Mouse (Mus musculus) testis, adult 2 months (tissue): ENCODE data around the gene Best1.

ENCODE experiments used
- CTCF ChIP-seq: fragments of 200-500 bp; IDR thresholded peaks from 2 replicates; pipeline ENCODE4 v1.5.1; 2012; ENCODE audit warnings: low read depth, mild to moderate bottlenecking, inconsistent platforms, low read length, moderate library complexity; ENCODE audit not compliant: control insufficient read depth, insufficient read depth, insufficient replicate concordance
- POLR2A ChIP-seq: fragments of 200-500 bp; IDR thresholded peaks from 2 replicates; pipeline ENCODE4 v1.6.1; 2012; ENCODE audit warnings: low read depth, mild to moderate bottlenecking, inconsistent platforms, low read length, moderate library complexity; ENCODE audit not compliant: control insufficient read depth

DNA sequence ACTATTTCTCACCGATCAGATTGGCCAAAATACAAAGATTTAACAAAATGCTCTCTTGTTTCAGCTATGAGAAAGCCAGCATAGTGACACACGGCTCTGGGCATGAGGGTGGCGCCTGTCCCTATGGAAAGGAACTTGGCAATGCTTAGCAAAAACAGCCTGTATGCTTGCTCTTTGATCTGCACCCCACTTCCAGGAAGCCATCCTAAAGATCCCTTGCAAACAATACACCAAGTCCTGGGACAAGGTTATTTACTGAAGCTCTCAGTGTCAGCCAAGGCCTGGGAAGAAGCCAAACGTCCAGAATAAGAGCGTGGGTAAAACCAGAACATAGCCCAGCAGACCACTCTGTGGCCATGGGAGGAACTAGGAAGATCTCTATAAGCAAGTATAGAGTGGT, 40.7 kb downstream of the Best1 start:
- TF ChIP-seq CTCF (no peak), POLR2A (no peak)
